Mouse (Mus musculus): ENCODE data around the gene Tmem145. TPM values are rescaled to one million over a fixed set of nuclear protein-coding genes. Genes with fewer than 3 reads are reported as not detected.

The Tmem145 gene
- polyA plus RNA-seq, 1 experiment: 0.16 TPM

DNA sequence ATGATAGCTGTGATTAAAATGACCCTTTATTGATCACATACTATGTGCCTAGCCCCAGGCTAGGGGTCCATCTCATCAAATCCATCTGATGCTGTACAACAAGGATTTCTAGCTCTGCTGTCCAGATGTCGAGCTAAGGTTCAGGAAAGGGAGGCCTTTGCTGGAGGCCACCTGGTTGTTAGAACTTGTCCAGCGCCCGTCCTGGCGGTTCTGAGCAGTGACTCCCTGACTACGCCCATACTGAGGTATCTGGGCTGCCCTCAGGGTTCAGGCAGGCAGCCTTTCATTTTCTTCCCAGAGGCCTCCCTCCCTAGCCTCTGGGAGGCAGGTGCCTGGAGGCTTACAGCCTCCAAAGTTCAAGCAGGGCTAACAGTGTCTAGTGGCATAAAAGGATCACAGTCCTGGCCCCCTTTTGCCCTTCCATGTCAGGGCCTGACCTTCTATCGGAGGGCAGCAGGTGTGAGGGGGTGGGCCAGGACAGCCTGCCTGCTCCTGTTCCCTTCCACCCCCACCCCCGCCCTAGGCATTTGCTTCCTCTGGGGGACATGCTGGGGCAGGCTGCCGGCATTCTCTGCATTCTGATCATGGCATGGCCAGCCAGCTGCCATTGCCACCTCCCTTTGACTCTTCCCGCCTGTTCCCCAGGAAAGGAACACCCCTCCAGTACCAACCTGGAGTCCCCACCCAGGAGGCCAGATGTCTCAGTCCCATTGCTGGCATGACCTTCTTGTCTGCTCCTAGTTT is 30.2 kb upstream of the Tmem145 start:
- Histone ChIP-seq H3K36me3 (replicated peaks; ENCODE audit: low read length) (peaks cover 62% of the 10 kb centered on the region), H3K4me1 (peaks cover 95% of the 10 kb centered on the region), H3K4me3 (replicated peaks) (peak overlapping the region; percentile 59), H3K27me3 (replicated peaks) (no peaks in the 10 kb centered on the region), H3K9me3 (no peaks in the 10 kb centered on the region)
- TF ChIP-seq FLI1 (IDR thresholded peaks at IDR 0.05; ENCODE audit: low read length) (no peak), GATA1 (IDR thresholded peaks at IDR 0.05; ENCODE audit: borderline replicate concordance, low read length) (no peak)

DNA sequence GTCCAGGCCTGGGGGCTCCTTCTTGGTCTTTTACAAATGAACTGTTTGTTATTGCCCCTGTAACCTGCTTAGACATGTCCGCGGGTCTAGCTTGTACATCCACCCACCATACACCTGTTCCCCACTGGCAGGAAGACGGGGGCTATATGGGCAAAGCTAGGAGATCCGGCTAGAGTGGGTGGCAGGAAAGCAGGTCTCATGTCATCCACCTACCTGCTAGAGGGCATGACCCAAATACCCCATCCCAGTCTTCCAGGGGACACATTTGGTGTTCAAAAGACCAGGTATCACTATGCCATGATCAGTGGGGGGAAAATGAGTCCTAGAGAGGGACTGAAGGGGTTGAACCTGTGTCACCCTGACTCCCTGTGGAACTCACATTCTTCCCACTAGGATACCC is 28.5 kb upstream of the Tmem145 start:
- TF ChIP-seq GATA1 (IDR thresholded peaks at IDR 0.05; ENCODE audit: borderline replicate concordance, low read length) (no peak), FLI1 (IDR thresholded peaks at IDR 0.05; ENCODE audit: low read length) (no peak)
- no peaks in the 10 kb centered on the region for H3K9me3 ChIP-seq
- H3K36me3 ChIP-seq (replicated peaks; ENCODE audit: low read length): peaks cover 45% of the 10 kb centered on the region
- H3K4me1 ChIP-seq: peaks cover 89% of the 10 kb centered on the region
- no peaks in the 10 kb centered on the region for H3K27me3 ChIP-seq (replicated peaks)
- peak overlapping the region; percentile 92 for H3K4me3 ChIP-seq (replicated peaks)

DNA sequence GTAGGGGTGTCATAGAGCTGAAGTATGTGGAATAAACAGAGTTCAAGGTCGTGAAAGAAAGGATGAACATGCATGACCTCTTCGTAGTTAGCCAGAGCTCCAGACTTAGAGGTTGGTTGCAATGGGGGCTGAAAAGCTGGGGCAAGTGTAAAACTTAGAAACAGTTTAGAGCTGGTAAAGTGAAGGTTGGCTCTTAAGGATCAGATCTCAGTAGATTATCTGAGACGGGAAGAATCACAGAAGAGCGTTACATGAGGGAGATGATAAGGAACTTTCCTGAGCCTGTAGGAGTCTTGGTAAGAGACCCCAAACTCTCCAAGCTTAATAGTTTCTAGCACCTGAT is 27.9 kb upstream of the Tmem145 start:
- H3K4me1 ChIP-seq: peaks cover 87% of the 10 kb centered on the region
- H3K4me3 ChIP-seq (replicated peaks): peak overlapping the region; percentile 92
- peaks cover 40% of the 10 kb centered on the region for H3K36me3 ChIP-seq (replicated peaks; ENCODE audit: low read length)
- TF ChIP-seq FLI1 (IDR thresholded peaks at IDR 0.05; ENCODE audit: low read length) (no peak), GATA1 (IDR thresholded peaks at IDR 0.05; ENCODE audit: borderline replicate concordance, low read length) (no peak)
- no peaks in the 10 kb centered on the region for H3K9me3 ChIP-seq
- no peaks in the 10 kb centered on the region for H3K27me3 ChIP-seq (replicated peaks)

DNA sequence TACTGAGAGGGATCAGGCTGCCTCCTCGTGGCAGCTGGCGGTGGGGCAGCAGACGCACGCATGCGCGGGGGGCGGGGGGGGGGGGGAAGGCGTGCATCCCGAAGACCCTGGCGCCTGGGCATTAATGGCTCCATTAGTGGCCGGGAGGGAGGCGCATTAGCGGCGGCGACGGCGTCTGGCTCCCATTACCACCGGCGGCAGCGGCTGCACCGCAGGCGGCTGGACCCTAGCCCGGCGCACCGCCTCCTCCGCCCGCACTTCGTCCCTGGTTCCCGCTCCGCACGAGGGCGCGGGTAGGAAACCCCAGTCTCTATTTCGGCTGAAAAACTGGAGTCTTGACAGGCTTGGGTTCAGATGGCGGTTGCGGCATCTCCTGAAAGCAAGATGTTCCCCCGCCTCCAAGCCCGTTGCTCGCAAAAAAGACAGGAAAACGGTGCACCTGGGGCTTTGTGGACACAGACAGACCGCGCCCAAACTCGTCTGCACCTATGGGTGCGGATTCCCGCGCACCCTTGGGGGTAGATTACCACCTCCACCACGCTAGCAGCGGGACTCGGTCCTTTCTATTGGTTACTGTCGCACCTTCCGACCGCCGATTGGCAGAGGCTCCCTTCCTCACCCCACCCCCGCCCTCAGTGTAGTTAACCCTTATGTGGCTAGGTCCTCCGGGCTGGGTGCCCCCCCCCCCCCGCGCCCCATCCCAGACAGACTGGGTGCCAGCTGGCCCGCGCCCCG is 27.4 kb upstream of the Tmem145 start:
- peaks cover 87% of the 10 kb centered on the region for H3K4me1 ChIP-seq
- TF ChIP-seq FLI1 (IDR thresholded peaks at IDR 0.05; ENCODE audit: low read length) (no peak), GATA1 (IDR thresholded peaks at IDR 0.05; ENCODE audit: borderline replicate concordance, low read length) (no peak)
- H3K36me3 ChIP-seq (replicated peaks; ENCODE audit: low read length): peaks cover 34% of the 10 kb centered on the region
- peak overlapping the region; percentile 92 for H3K4me3 ChIP-seq (replicated peaks)
- no peaks in the 10 kb centered on the region for H3K9me3 ChIP-seq
- no peaks in the 10 kb centered on the region for H3K27me3 ChIP-seq (replicated peaks)

- H3K9me3 ChIP-seq: no peaks in the 10 kb centered on the region
- peaks cover 87% of the 10 kb centered on the region for H3K4me1 ChIP-seq
Measured at GRCm38 (mm10) chr7:25279076-25279860, 26.6 kb upstream of the Tmem145 start.

GRCm38 (mm10) chr7:25279861-25280791 is 25.8 kb upstream of the Tmem145 start:
- Histone ChIP-seq H3K9me3 (no peaks in the 10 kb centered on the region), H3K4me1 (peaks cover 87% of the 10 kb centered on the region), H3K4me3 (replicated peaks) (peak overlapping the region; percentile 92), H3K36me3 (replicated peaks; ENCODE audit: low read length) (peaks cover 30% of the 10 kb centered on the region), H3K27me3 (replicated peaks) (no peaks in the 10 kb centered on the region)
- no peak for TF ChIP-seq FLI1 (IDR thresholded peaks at IDR 0.05; ENCODE audit: low read length)

More at GRCm38 (mm10) chr7:25279076-25279860, 26.6 kb upstream of the Tmem145 start:
- H3K36me3 ChIP-seq (replicated peaks; ENCODE audit: low read length): peaks cover 30% of the 10 kb centered on the region
- no peak for TF ChIP-seq GATA1 (IDR thresholded peaks at IDR 0.05; ENCODE audit: borderline replicate concordance, low read length)
- no peak for TF ChIP-seq FLI1 (IDR thresholded peaks at IDR 0.05; ENCODE audit: low read length)
- H3K4me3 ChIP-seq (replicated peaks): peak overlapping the region; percentile 92
- H3K27me3 ChIP-seq (replicated peaks): no peaks in the 10 kb centered on the region

- Histone ChIP-seq H3K4me3 (replicated peaks) (peak overlapping the region; percentile 92), H3K4me1 (peaks cover 84% of the 10 kb centered on the region)
- TF ChIP-seq GATA1 (IDR thresholded peaks at IDR 0.05; ENCODE audit: borderline replicate concordance, low read length) (no peak), FLI1 (IDR thresholded peaks at IDR 0.05; ENCODE audit: low read length) (no peak)
Measured at GRCm38 (mm10) chr7:25281166-25281733, 24.7 kb upstream of the Tmem145 start.

DNA sequence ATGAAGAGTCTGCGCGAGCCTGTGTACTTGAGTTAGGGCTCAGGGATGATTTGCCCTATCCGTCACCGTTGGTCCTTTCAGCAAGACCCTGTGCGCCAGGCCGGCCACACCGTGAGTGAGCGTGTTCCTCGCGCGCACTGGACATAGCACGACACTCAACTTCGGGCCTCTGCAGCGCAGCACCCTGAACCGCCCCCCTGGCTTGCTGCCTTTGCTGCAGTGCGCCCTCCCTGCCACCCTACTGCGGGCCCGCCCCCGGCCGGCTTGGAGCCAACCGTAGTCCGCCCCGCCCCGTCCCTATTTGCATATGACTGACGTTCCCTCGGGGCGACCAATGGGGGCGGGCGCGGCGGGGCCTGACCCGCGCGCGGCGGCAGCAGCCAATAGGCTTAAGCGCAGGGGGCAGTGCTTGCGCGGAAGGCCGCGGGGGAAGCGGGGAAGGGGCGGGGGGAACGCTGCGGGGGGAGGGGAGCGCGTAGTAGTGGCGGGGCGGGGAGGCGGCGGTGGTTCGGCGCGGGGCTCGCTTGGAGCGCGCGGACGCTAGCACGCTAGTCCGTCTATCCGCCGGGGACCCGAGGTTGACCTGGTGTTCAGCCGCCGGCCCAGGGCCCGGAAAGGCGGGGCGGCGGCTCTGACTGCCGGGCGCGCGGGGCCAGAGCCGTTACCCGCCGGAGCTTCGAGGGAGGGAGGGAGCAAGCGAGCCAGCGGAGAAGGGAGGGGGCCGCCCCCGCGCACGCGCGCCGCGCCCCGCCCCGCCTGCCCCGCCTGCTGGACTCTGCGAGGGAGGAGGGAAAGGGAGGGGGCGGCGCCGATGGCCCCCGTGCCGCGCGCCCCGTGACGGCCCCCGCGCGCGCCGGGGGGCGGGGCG is 23.9 kb upstream of the Tmem145 start:
- peaks cover 83% of the 10 kb centered on the region for H3K4me1 ChIP-seq
- no peaks in the 10 kb centered on the region for H3K27me3 ChIP-seq (replicated peaks)
- H3K9me3 ChIP-seq: no peaks in the 10 kb centered on the region
- H3K36me3 ChIP-seq (replicated peaks; ENCODE audit: low read length): peaks cover 31% of the 10 kb centered on the region
- no peak for TF ChIP-seq FLI1 (IDR thresholded peaks at IDR 0.05; ENCODE audit: low read length)
- no peak for TF ChIP-seq GATA1 (IDR thresholded peaks at IDR 0.05; ENCODE audit: borderline replicate concordance, low read length)
- H3K4me3 ChIP-seq (replicated peaks): peak overlapping the region; percentile 92

More at GRCm38 (mm10) chr7:25281166-25281733, 24.7 kb upstream of the Tmem145 start:
- Histone ChIP-seq H3K36me3 (replicated peaks; ENCODE audit: low read length) (peaks cover 30% of the 10 kb centered on the region), H3K27me3 (replicated peaks) (no peaks in the 10 kb centered on the region), H3K9me3 (no peaks in the 10 kb centered on the region)

Data from megakaryocyte, embryonic 14.5 days (primary cell).